Mouse (Mus musculus): ENCODE measurements at regions not wholly inside any gene's neighbourhood (a gene's known extent, or its start where the extent isn't known, plus 50 kb on each side); places are given as distances from the start of the nearest gene placed in this dataset.

DNA sequence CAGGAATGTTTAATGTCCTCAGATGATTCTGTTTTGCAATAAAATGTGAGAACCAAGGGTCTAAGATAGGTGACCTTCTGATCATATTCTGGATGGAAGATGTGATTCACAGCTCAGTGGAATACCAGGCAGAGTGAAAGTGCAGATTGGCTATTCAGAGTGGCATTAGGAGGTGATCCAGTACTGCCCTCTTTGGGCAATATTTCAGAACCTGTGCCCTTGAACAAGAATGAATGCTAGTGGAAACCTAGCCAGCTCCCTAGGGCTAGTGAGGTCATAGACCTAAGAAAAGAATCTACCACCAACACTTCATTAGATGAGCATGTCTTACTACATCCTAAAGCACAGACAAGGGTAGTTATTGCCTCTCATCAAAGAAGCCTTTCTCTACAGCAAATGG is 372.7 kb upstream of the Trib2 start:
- DNase-seq (ENCODE audit: low read depth, low spot score), result no peak

DNA sequence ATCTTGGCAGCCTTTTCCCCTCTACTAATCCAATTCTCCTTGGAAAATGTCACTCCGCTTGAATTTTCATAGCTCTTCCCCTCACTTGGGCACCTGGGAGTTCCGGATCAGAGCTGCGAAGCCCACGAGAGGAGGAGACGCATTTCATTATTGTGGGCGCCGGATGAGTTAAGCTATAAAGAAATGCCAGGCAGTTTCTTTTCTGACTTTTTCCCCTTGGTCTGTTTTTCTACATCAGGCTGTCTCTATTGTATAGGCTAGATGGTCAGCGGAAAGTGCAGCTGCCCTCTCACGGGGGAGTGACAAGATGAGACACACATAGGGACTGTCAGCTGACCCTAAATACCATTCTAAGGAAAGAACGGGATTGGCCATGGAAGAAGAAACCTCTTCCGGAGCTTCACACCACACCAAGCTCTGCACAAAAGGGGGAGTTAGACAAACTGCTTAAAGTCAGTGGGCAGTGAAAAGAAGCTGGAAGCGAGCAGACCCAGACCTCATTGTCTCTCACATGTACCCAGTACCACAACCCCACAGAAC is 369.3 kb upstream of the Trib2 start:
- no peak for DNase-seq (ENCODE audit: low read depth, low spot score)

DNA sequence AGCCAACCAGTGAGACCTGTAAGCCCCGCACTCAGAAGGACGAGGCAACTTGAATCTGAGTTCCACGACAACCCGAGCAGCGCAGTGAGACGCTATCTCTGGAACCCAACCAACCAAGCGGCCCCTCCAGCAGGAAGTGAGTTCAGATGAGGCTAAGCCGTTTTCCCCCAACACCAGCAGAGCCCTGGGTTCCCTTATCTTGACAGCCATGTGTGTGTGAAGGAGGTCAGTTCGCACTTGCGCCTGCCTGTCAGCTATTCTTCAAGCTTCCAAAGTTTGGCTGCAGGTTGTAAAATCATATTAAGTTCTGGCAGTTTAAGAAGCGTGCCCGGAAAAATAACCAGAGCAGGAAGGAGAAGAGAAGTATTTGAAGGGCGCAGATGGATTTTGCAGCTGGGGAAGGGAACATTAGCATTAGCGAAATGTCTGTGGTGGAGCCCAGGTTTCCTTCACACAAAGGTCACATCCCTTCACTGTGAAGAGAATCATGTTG is 368.8 kb upstream of the Trib2 start:
- no peak for DNase-seq (ENCODE audit: low read depth, low spot score)

DNA sequence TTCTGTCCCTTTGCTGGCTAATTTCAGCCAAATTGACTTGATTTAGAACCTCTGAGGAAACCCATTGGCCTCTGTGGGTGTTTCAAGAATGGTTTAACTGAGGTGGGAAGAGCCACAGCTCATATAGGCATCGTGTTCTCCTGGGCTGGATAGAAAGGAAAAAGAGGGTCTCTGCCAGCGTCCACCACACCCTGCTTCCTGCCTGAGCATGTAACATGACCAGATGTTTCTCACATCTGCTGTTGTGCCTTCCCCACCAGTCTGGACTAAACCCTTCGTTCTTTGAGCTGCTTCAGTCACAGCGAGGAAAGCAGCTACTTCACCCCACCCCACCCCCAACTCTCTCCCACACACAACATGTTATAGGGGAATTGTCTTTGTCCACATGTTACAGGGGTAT is 366.3 kb upstream of the Trib2 start:
- DNase-seq (ENCODE audit: low read depth, low spot score), result no peak

DNA sequence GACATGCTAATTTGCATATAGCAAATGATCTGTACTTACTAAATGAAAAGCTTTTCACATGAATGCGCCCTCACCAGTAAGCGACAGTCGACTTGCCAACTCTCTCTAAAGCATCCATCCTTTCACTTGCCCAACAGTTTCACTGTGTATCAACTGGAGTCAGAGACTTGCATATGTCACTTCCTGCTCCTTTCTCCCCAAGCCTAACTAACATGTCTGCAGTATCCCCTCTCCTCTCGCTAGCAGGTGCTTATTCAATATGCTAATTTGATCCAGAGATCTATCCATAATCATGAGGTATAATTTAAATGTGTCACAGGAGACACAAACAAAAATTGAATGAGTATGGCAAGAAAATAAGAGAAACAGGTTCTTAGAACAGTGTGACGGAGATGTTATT is 364.9 kb upstream of the Trib2 start:
- DNase-seq (ENCODE audit: low read depth, low spot score), result no peak

DNA sequence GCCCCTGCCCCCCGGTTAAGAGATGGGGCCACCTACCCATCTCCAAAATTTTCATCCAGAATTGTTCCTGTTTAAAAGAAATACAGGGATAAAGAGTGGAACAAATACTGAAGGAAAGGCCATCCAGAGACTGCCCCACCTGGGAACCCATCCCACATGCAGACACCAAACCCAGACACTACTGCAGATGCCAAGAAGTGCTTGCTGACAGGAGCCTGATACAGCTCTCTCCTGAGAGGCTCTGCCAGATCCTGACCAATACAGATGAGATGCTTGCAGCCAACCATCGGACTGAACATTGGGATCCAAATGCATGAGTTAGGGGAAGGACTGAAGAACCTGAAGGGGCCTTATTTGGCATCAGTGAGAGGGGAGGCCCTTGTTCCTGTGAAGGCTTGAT is 363.2 kb upstream of the Trib2 start:
- DNase-seq (ENCODE audit: low read depth, low spot score), result no peak

DNA sequence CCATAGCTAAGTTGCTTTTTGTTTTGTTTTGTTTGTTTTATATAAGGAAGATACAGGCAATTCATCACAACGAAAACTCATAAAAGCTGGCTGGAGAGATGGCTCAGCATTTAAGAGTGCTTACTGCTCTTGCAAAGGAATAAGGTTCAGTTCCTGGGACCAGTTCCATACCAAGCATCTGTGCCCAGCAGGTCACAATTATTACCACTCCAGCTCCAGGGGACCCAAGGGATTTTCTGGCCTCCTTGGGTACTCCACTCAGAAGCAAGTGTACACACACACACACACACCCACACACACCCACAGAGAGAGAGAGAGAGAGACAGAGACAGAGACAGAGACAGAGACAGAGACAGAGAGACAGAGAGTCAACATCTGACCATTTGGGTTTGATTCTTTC is 359.6 kb upstream of the Trib2 start:
- no peak for DNase-seq (ENCODE audit: low read depth, low spot score)

DNA sequence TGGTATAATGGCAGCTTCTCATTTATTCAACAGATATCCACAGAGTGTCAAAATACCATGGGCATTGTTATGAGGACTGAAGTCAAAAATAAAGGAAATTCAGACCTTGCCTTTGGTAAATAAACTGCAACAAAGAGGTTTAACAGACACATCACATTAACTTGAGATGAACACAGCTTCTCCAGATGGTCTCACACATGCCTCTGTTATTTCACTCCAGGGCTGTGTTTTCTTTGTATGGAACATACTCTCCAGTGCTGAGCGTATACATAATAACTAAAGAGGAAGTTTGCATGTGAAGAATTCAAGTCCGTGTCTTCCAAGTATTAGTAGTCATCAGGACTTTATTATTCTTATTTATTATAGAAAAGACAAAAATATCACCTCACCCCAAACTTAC is 355.5 kb upstream of the Trib2 start:
- DNase-seq (ENCODE audit: low read depth, low spot score), result no peak

DNA sequence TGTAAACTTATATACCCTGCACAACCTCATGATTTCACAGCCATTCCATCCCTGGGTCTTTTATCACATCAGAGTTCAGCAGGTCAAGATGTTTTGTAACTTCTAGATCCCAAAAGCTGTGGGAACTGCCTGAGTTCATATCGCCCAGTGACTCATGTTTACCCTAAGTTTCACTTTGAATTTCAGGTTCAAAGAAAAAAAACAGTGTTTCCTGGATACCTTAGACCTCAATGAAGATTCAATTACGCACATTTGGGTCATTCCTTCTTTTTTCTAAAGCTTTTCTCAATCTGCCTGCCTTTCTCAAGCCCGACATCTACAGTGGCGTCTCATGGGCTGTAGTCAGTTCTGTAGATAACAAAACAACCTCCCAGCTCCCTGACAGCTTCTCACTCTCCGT is 354.9 kb upstream of the Trib2 start:
- no peak for DNase-seq (ENCODE audit: low read depth, low spot score)

DNA sequence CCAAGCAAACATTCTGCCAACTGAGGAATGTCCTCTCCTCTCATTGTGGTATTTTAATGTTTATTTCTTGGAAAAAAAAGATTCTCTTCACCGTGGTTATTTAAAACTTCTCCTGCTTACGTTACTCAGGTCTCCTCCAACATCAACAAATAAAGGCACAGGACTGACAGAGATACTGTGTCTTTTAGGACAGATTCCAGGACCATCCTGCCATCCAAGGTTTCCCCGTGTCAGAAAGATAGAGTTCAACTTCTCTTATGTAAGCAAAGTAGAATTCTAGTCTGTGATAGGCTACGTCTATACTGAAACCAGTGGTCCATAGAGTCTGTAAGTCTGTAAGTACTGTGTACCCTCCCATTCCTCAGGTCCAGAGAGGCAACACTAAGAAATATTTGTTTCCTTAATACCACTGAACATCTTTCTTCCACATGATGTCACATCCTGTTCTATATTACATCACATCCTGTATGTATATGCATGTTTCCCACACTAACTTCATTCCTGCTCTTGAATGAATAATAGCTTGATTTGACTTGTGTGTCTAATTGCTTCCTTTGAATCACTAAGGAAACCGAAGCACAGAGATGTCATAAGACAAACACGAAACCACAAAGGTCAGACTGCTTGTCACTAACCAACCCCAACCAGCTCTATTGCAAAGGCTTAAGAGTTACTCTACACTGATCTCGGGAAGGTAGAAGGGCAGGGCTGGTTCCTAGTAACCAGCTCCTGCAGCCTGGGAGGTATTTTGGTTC is 353.2 kb upstream of the Trib2 start:
- no peak for DNase-seq (ENCODE audit: low read depth, low spot score)

DNA sequence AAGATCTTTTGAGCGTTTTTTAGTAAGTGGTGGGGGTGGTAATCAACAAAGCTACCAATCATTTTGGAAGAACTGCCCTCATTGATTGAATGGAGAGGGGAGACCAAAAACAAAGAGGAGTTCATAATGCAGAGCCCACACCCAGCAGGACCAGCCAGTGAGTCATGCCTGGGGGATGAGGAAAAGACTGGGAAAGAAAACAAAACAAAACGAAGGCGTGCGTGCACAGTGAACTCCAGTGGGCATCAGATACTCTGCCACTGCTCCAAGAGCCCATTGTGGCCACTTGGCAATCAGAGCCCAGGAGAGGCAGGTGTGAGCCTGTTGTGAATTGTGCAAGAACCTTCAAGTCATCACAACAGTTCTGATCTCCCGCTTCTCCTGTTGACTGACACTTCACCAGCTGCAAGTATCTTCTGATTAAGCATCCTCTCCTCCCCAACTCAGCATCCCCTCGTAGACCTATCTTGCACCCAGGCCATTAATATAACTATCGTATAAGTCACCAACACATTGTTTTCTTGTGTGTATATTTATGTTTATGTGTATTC is 351.1 kb upstream of the Trib2 start:
- DNase-seq (ENCODE audit: low read depth, low spot score), result no peak

DNA sequence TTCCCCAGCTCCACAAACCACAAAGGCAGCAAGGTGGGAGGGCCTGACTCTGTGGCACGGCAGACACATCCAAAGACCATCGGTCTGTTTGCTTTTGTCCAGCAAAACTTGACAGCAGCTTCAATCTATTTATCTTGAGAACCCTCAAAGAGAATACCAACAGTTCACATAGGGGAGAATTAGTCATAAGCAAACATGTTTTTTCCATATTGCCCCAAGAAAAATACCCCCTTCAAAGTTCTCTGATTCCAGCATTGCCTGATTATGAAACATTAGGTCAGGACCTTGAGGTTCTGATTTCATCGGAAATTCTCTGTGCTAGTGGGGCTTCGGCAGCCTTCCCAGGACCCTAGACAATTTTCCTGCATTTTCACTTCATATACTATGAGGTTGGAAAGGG is 348.4 kb upstream of the Trib2 start:
- DNase-seq (ENCODE audit: low read depth, low spot score), result no peak

DNA sequence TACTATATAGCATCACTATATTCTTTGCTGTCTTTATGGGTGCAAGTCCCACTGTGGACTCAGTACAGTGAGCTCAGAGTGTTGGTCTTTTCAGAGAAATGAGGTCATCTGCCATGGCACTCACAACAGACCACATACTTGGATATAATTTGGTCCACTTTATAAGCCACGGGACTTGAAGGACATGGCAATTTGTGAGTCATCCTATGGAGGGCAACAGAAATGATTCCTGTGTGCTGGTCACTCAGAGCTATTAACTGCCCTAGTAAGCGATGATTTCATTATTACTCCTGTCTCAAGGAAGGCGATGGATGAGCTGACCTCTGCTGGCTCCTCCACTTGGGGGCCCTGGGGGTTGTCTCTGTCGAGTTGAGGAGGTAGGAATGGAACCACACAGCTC is 345.2 kb upstream of the Trib2 start:
- DNase-seq (ENCODE audit: low read depth, low spot score), result no peak

DNA sequence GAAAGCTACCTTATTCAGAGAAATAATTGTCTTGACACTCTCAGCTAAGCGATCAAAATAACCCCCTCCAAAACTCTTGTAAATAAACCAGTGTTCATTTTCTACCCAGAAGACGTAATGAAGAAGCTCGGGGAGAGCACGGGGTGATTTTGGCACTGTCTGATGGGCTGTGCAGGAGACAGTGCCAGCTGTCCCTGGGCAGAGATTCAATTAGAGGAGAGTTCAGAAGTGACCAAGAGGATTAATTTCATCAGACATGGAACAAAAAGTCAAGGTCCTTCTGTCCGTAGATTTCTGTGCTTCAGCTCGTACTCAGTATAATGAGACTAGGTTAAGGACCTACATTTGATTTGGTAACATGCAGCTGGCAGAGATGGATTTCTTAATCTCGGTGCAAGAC is 341.2 kb upstream of the Trib2 start:
- DNase-seq (ENCODE audit: low read depth, low spot score), result no peak

DNA sequence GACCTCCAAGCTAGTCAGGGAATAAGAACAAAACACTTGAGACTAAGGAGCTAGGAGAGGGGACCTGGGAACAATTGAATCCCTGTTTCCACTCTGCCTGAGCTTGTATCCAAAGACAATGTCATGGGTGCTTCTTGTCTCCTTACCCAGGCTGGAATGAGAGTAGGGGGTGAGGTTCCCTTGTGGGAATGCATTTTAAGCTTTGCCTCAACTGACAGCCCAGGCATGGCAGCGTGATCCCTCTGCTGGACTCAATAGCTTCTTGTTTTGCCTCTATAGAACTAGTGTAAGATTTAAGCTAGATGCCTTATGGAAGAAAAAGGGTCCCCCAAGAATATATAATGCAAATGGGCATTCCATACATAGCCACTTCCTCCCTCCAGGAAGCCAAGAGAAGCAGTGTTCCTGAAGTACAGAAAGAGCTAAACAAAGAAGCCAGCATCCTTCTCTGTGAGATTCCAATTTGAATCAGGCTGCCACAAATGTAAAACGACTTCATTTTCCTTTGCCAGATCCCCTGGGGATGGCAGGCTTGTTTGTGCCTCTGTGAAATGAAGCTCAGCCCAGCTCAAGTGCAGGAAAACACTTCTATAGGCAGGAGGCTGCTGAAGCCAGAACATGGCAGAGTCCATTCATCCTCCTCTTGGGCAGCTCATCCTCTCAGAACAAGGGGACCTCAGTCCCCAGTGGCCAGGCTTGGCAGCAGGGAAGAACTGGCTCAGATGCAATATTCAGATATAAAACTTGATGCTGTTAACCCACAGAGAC is 339.3 kb upstream of the Trib2 start:
- DNase-seq (ENCODE audit: low read depth, low spot score), result peak; percentile 64

DNA sequence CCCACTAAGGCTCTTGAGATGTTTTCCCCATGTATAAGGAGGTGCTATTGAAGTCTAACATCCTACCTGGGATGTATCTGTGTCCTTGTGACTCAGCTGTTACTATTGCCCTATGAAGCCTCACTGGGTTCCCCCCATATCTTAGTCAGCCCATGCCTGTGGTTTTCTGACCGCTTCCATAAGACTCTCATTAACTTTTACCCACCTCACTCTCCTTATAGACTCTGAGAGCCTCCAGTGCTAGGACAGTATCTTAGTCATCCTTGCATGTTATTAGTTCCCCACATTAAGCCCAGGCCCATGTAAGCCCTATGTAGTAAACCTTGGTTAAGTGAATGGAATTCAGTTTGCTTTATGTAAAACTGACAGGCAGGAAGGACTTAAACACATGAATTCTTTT is 337.5 kb upstream of the Trib2 start:
- DNase-seq (ENCODE audit: low read depth, low spot score), result no peak

DNA sequence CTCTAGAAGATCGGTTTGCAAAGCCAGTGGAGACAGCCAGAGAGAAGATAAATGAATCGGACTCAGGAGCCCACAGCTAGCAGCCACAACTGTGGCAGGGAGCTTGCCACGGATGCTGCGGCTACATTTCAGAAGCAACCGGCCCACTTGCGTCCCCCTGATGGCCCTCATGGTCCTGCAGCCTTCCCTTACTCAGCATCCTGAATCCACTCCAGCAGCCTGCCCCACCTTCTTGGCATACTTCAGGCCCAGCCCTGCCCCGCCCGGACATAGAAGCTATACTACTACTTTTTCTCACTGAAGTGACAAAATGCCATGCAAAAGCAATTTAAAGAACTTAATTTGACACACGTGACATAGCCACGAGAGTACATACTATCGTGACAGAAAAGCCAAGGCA is 335.4 kb upstream of the Trib2 start:
- DNase-seq (ENCODE audit: low read depth, low spot score), result no peak

DNA sequence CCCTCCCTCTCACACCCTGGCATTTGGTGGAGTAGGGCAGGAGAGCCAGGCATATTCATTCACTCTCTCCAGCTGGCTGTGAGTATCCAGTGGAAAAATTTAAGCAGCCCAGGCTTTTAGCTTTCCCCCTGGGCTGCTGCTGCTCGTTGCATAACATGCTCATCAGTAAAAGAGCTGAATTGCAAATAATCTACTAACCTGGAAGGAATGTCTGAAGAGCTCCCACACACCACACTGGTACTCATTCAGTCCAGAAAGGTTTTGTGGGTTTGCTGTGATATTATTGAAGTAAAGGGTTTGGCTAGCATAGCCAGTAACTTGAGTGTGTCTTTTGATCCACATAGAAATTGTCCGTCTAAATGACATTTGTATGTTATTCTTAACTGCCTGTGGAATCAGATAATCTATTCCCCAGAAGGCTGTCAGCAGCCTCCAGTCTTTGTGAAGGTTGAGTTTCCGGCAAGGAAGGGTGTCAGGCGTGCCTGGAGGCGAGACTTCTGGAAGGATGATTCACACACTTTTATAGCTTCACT is 334.5 kb upstream of the Trib2 start:
- DNase-seq (ENCODE audit: low read depth, low spot score), result no peak

DNA sequence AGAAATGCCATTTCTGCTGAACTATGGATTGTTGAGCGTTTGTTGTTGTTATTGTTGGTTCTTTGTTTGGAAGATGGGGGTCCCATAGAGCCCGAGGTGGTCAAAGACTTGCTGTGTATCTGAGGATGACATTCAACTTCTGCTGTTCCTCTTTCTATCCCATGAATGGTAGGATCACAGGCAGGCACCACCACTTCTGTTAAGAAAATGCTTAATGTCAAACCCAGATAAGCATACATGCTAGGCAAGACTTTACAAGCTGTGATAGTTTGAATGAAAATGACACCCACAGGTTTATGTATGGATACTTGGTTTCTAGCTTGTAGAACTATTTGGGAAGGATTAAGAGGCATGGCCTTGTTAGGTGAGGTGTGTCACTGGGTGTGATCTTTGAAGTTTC is 330.2 kb upstream of the Trib2 start:
- no peak for DNase-seq (ENCODE audit: low read depth, low spot score)

DNA sequence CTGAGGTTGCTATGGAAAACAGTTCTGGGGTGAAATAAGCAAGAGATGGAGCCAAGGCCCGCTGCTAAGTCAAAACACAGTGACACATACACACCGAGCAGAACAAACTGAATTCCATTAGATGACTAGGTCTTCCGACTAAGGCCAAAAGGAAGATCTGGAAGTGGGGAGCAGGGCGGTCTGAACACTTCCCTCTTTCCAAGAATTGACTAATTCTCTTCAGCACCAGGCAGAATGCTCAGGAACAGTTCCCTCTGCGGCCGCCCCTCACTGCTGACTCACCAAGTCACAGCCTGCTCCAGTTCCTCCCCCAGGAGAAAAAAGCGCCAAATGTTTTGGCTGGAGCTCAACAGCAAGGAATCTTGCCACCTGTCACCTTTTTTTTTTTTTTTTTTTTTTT is 328.9 kb upstream of the Trib2 start:
- DNase-seq (ENCODE audit: low read depth, low spot score), result no peak

DNA sequence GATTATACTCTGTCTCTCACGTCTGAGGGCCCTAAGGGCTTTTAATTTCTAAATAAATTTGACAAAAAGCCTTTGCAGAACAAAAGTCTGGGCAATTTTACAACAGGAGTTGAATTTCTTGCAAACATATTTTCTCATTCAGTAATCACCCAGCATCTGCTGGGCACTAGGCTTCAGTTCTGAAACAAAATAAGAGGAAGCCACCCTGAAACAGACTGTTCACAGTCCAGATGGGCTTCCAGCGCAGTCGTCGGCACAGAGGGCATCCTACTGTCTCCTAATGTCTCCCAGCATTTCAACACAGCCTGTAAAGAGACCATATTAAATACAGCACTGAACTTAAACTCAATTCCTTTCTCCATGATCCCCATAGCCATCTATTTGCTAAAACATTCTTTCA is 324.5 kb upstream of the Trib2 start:
- DNase-seq (ENCODE audit: low read depth, low spot score), result no peak

DNA sequence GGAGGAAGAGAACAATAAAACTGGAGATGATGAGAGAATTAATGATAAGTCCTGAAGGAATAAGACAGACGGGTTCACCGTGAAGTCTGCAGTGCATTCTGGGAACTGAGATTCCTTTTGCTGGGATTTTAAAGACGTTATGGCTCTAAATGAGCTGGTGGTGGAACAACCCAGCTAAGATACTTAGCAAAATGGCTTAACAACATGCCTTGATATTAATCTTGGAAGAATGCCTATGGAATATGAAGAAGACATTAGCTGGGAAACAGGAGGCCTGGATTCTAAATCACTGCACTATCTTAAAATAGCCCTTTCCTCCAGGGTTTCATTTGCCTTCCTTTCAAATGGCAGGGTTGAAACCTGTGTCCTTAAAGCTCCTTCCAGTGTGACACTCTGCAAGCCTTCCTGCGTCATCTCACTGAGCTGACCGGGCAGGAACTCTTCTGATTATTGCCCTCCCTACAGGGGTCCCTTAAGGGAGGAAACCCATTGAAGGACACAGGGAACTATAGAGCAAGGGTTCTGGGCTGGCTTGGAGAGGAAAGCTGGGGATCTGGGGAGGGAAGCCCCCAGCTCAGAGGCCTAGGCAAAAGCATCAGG is 323.9 kb upstream of the Trib2 start:
- DNase-seq (ENCODE audit: low read depth, low spot score), result no peak

All from brain, embryonic 18.5 days (tissue).